Mouse (Mus musculus): ENCODE results near the gene Cxcl1. TPM values are rescaled to one million over a fixed set of nuclear protein-coding genes. Genes with fewer than 3 reads are reported as not detected.

Cxcl1 gene
- polyA plus RNA-seq, 1 experiment, result 0.34 TPM

DNA sequence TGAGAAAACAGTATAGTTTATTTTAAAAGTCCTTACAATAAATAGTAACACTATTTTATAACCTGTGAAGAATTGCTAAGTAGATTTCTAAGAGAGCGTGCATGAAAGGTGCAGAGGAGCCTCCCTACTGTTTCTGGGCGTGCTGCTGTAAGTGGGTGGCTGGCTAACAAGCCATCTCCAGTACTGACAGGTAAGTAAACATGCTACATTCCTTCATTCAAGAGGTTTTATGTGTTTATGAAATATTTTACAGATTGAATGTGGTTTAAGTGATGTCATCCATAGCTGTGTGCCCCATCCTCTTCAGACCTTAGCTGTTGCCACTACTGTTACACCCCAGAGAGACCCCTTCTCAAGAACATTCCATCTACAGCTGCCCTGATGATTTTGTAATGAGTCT, 32.6 kb upstream of the Cxcl1 start:
- Histone ChIP-seq H3K27me3 (ENCODE audit: control insufficient read depth, insufficient read depth, low read length) (no peaks in the 10 kb centered on the region), H3K27ac (ENCODE audit: insufficient read depth, low read length) (no peak overlapping the region), H3K4me1 (ENCODE audit: control insufficient read depth, insufficient read depth, low read length) (no peaks in the 10 kb centered on the region; the same call in 1 of the 2 replicates), H3K4me3 (replicated peaks; ENCODE audit: insufficient read depth, low read depth, low read length) (no peak overlapping the region)
- DNase-seq, result no peak
- TF ChIP-seq POLR2A (IDR thresholded peaks at IDR 0.05; ENCODE audit: borderline replicate concordance, insufficient read depth, low read length) (no peak), CTCF (IDR thresholded peaks at IDR 0.05; ENCODE audit: borderline replicate concordance, insufficient read depth, low read depth, low read length) (no peak)
- WGBS, result 84% methylated on average over 2 of the region's 2 CpGs

DNA sequence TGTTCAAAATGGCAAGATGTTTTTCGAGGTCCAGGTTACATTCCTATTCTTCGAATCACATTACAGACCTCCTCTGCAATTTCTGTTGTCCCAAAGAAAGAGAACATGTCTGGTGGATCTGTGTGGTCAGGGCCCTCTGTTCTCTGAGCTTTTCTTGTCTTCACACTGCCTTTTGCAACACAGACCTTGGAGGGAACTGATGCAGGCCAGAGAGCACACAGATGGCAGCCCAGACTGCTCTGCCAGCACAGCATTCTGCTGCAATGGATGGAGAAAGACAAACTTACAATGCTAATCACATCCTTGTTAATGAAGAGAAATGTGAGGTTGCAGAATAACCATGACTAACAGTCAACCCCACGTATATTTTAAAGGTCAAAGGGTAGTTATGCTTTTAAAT, 32.0 kb upstream of the Cxcl1 start:
- no peak overlapping the region for H3K4me3 ChIP-seq (replicated peaks; ENCODE audit: insufficient read depth, low read depth, low read length)
- no peaks in the 10 kb centered on the region for H3K27me3 ChIP-seq (ENCODE audit: control insufficient read depth, insufficient read depth, low read length)
- TF ChIP-seq CTCF (IDR thresholded peaks at IDR 0.05; ENCODE audit: borderline replicate concordance, insufficient read depth, low read depth, low read length) (no peak), POLR2A (IDR thresholded peaks at IDR 0.05; ENCODE audit: borderline replicate concordance, insufficient read depth, low read length) (no peak)
- no peaks in the 10 kb centered on the region; the same call in 1 of the 2 replicates for H3K4me1 ChIP-seq (ENCODE audit: control insufficient read depth, insufficient read depth, low read length)
- no peak overlapping the region for H3K27ac ChIP-seq (ENCODE audit: insufficient read depth, low read length)
- DNase-seq, result peak in 1 of 2 experiments; percentile 21
- 75% methylated on average over 3 of the region's 3 CpGs for WGBS

DNA sequence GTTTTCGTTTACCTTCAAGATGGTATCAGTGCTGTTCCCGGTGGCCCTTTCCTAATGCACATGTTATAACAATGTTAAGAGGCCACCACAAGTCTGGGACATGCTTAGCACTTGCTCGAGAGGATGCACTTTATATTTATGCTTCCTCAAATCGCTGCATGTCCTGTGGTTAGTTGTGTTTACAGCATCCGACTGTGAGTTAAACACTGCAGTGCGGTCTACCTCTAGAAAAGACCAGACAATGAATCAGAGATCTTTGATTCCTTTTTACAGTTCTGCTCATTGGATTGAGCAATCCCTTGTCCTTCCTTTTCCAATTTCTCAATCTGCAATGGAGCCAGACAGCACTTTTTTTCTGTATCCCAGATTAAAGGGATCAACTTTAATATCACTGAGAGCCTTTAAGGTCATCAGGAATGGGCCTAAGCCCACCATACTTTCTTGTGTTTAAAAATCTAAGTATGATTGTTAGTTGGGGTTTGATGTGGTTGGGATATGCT, 29.1 kb upstream of the Cxcl1 start:
- no peak overlapping the region for H3K27ac ChIP-seq (ENCODE audit: insufficient read depth, low read length)
- H3K4me3 ChIP-seq (replicated peaks; ENCODE audit: insufficient read depth, low read depth, low read length), result no peak overlapping the region
- no peak for TF ChIP-seq CTCF (IDR thresholded peaks at IDR 0.05; ENCODE audit: borderline replicate concordance, insufficient read depth, low read depth, low read length)
- no peak for TF ChIP-seq POLR2A (IDR thresholded peaks at IDR 0.05; ENCODE audit: borderline replicate concordance, insufficient read depth, low read length)
- no peak for DNase-seq
- WGBS, result 94% methylated on average over 6 of the region's 6 CpGs
- H3K27me3 ChIP-seq (ENCODE audit: control insufficient read depth, insufficient read depth, low read length), result no peaks in the 10 kb centered on the region
- no peaks in the 10 kb centered on the region; the same call in 1 of the 2 replicates for H3K4me1 ChIP-seq (ENCODE audit: control insufficient read depth, insufficient read depth, low read length)

DNA sequence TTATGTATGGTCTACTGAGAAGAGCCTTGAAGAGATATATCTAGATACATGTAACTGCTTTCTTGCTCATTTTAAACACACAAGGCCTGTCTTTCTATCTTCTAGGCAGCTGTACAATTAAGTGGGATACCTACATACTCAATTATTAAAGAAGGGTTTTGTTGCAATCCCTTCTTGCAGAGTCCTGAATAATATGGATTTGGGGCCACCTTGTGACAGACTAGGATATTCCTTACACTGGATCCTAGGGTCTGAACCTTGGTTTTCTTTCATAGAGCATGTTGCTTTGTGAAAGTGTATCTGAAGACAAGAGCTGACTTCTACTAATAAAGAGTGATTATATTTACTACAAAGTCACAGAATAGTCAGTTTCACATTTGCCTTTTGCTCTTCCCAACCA, 24.3 kb upstream of the Cxcl1 start:
- no peaks in the 10 kb centered on the region for H3K4me1 ChIP-seq (ENCODE audit: control insufficient read depth, insufficient read depth, low read length)
- no peak overlapping the region for H3K27ac ChIP-seq (ENCODE audit: insufficient read depth, low read length)
- H3K27me3 ChIP-seq (ENCODE audit: control insufficient read depth, insufficient read depth, low read length), result no peaks in the 10 kb centered on the region
- no peak for DNase-seq
- TF ChIP-seq POLR2A (IDR thresholded peaks at IDR 0.05; ENCODE audit: borderline replicate concordance, insufficient read depth, low read length), result no peak
- TF ChIP-seq CTCF (IDR thresholded peaks at IDR 0.05; ENCODE audit: borderline replicate concordance, insufficient read depth, low read depth, low read length), result no peak
- no peak overlapping the region for H3K4me3 ChIP-seq (replicated peaks; ENCODE audit: insufficient read depth, low read depth, low read length)

DNA sequence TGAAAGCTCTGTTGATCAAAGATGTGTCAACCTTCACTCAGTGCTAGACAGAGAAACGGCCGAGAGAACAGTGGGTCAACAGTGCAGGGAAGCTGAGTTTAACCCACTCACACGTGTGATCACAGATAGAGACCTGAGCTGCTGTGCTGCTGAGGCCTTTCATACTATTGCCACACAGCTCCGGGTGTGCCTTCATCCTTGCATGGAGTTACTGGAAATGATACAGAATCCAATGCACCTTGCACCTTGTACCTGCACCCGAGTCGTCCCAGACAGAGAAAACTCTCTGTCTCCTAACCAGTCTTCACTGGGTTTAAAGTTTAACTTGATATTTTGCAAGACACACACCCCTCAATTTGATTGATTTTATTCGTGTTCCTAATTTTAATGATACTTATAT, 18.7 kb upstream of the Cxcl1 start:
- Histone ChIP-seq H3K4me3 (replicated peaks; ENCODE audit: insufficient read depth, low read depth, low read length) (no peak overlapping the region), H3K27ac (ENCODE audit: insufficient read depth, low read length) (no peak overlapping the region), H3K27me3 (ENCODE audit: control insufficient read depth, insufficient read depth, low read length) (no peaks in the 10 kb centered on the region), H3K4me1 (ENCODE audit: control insufficient read depth, insufficient read depth, low read length) (no peaks in the 10 kb centered on the region)
- 85% methylated on average over 7 of the region's 7 CpGs for WGBS
- no peak for TF ChIP-seq POLR2A (IDR thresholded peaks at IDR 0.05; ENCODE audit: borderline replicate concordance, insufficient read depth, low read length)
- TF ChIP-seq CTCF (IDR thresholded peaks at IDR 0.05; ENCODE audit: borderline replicate concordance, insufficient read depth, low read depth, low read length), result no peak
- DNase-seq, result no peak

DNA sequence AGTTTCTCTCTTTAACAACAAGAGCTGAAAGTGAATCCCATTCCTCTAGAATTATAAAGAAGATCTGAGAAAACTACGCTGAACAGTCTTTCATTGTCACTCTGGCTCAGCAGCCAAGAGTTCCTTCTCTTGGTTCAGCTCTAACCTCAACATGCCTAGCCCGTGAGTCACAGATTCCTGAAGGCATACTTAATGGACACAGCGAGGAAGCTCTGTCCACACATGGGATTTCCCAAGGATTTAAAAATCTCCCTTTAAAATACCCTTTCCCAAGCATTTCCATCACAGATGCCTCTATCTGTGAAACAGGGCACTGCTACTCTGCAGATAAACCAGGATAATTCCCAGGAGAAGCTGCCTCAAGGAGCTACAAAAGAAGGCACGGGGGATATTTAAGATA, 15.0 kb upstream of the Cxcl1 start:
- Histone ChIP-seq H3K4me3 (replicated peaks; ENCODE audit: insufficient read depth, low read depth, low read length) (no peak overlapping the region), H3K27ac (ENCODE audit: insufficient read depth, low read length) (no peak overlapping the region), H3K27me3 (ENCODE audit: control insufficient read depth, insufficient read depth, low read length) (no peaks in the 10 kb centered on the region), H3K4me1 (ENCODE audit: control insufficient read depth, insufficient read depth, low read length) (no peaks in the 10 kb centered on the region)
- no peak for DNase-seq
- WGBS, result 68% methylated on average over 4 of the region's 4 CpGs
- TF ChIP-seq CTCF (IDR thresholded peaks at IDR 0.05; ENCODE audit: borderline replicate concordance, insufficient read depth, low read depth, low read length), result no peak
- TF ChIP-seq POLR2A (IDR thresholded peaks at IDR 0.05; ENCODE audit: borderline replicate concordance, insufficient read depth, low read length), result no peak

DNA sequence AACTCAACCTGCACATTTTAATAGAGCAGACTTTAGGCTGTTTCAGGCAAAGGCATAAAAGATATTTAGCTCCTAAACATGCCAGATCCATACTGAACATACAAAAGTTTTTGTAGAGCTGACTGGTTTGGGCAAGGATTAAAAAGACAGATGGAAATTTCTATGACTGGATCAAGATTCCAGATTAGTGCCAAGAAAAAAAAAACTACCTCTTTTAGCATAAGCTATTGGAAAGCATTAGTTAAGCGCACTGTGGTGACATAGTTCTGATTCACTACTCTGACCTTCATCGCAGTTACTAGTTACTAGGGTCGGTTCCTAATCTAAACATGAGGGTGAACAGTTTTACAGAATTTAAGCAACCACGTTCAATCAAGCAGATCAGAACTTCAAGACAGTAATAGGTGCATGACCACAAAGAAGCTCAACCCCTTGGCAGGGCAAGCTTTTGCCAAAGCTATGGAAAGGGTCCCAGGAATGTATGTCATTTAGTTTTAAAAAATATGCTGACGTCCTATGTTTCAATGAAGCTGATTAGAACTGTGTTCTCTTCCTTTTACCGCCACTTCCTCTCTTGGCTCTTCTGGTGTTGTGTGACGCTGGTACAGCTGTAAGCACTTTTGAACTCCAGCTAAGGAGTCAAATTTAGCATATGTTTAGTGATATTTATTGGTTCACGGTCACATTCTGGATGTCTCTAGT, 14.4 kb upstream of the Cxcl1 start:
- Histone ChIP-seq H3K4me1 (ENCODE audit: control insufficient read depth, insufficient read depth, low read length) (no peaks in the 10 kb centered on the region), H3K27me3 (ENCODE audit: control insufficient read depth, insufficient read depth, low read length) (no peaks in the 10 kb centered on the region), H3K4me3 (replicated peaks; ENCODE audit: insufficient read depth, low read depth, low read length) (no peak overlapping the region), H3K27ac (ENCODE audit: insufficient read depth, low read length) (no peak overlapping the region)
- 73% methylated on average over 8 of the region's 8 CpGs for WGBS
- DNase-seq, result no peak
- TF ChIP-seq POLR2A (IDR thresholded peaks at IDR 0.05; ENCODE audit: borderline replicate concordance, insufficient read depth, low read length) (no peak), CTCF (IDR thresholded peaks at IDR 0.05; ENCODE audit: borderline replicate concordance, insufficient read depth, low read depth, low read length) (no peak)

DNA sequence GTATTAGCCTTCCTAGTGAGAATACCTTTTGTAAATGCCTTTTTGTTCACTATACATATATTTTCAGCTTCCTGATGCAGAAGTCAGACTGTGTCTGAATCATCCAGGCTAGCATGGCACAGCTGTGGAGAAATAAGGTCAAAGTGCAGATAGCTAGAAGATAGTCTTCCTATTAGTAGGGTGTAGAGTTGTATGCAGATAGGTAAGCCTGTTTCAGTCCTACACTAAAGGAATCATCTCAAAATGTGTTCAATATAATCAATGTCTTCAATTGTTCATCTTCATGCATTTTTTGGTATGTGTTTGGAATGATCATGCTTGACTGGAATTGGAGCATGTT, 13.9 kb upstream of the Cxcl1 start:
- DNase-seq, result no peak

More for the DNA sequence above, 13.9 kb upstream of the Cxcl1 start:
- no peak overlapping the region for H3K4me3 ChIP-seq (replicated peaks; ENCODE audit: insufficient read depth, low read depth, low read length)
- H3K27ac ChIP-seq (ENCODE audit: insufficient read depth, low read length), result no peak overlapping the region
- H3K27me3 ChIP-seq (ENCODE audit: control insufficient read depth, insufficient read depth, low read length), result no peaks in the 10 kb centered on the region
- H3K4me1 ChIP-seq (ENCODE audit: control insufficient read depth, insufficient read depth, low read length), result no peaks in the 10 kb centered on the region
- TF ChIP-seq POLR2A (IDR thresholded peaks at IDR 0.05; ENCODE audit: borderline replicate concordance, insufficient read depth, low read length), result no peak
- TF ChIP-seq CTCF (IDR thresholded peaks at IDR 0.05; ENCODE audit: borderline replicate concordance, insufficient read depth, low read depth, low read length), result no peak

Measured in cerebellum, adult 2 months (tissue).